Mouse (Mus musculus) liver, embryonic 15.5 days (tissue): ENCODE measurements at regions not wholly inside any gene's neighbourhood (a gene's known extent, or its start where the extent isn't known, plus 50 kb on each side); places are given as distances from the start of the nearest gene placed in this dataset.

ENCODE experiments used
- ATAC-seq: fragments of 200-750 bp; cut with Nextera tagmentation; 2 replicates; pipeline ENCODE4 v1.8.0; 2017; ENCODE audit warnings: moderate number of reproducible peaks, mild to moderate bottlenecking, moderate library complexity; ENCODE audit not compliant: insufficient read depth
- H3K27ac ChIP-seq: fragments of 300-500 bp; sonication (generic); replicated peaks from 2 replicates; pipeline ENCODE4 v1.5.1; 2015; ENCODE audit warnings: mild to moderate bottlenecking, inconsistent platforms
- H3K27me3 ChIP-seq: fragments of 300-500 bp; sonication (generic); 2 replicates; pipeline ENCODE4 v1.6.1; 2015; ENCODE audit warnings: mild to moderate bottlenecking, inconsistent platforms
- H3K36me3 ChIP-seq: fragments of 300-500 bp; sonication (generic); replicated peaks from 2 replicates; pipeline ENCODE4 v1.6.1; 2015; ENCODE audit warnings: moderate library complexity, mild to moderate bottlenecking, inconsistent platforms
- H3K4me1 ChIP-seq: fragments of 300-500 bp; sonication (generic); replicated peaks from 2 replicates; pipeline ENCODE4 v1.6.1; 2015; ENCODE audit warnings: inconsistent platforms
- H3K4me2 ChIP-seq: fragments of 300-500 bp; sonication (generic); 2 replicates; pipeline ENCODE4 v1.6.1; 2015; ENCODE audit warnings: moderate library complexity, mild to moderate bottlenecking, inconsistent platforms
- H3K4me3 ChIP-seq: fragments of 300-500 bp; sonication (generic); replicated peaks from 2 replicates; pipeline ENCODE4 v1.5.1; 2015; ENCODE audit warnings: mild to moderate bottlenecking, inconsistent platforms
- H3K9ac ChIP-seq: fragments of 300-500 bp; sonication (generic); 2 replicates; pipeline ENCODE4 v1.6.1; 2015; ENCODE audit warnings: moderate library complexity, mild to moderate bottlenecking, inconsistent platforms
- H3K9me3 ChIP-seq: fragments of 300-500 bp; sonication (generic); replicated peaks from 2 replicates; pipeline ENCODE4 v1.6.1; 2016; ENCODE audit warnings: inconsistent platforms
- WGBS: fragments of 180-500 bp; shearing (Covaris S2); methylation state at CpG from one replicate; pipeline ENCODE4 v1.1.7; 2015; ENCODE audit warnings: mixed read lengths; ENCODE audit not compliant: insufficient replicate concordance; 5-methylcytosine and 5-hydroxymethylcytosine counted together

DNA sequence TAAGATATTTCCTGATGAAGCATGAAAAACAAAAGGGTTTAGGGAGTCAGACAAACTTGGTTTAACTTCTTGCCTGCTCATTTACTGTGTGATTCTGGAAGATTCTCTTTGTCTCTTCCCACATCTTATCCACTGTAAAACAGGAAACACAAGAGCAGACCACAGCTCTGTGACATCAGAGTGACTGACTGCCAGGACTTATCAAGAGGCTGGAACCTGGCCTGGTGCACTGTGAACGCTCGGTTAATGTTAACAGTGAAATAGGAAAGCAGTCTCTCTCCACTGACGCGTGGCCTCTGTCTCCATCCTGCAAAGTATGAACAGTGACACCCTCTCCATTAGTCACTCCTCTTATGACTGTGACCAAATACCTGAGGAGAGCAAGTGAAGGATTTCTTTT, 73.1 kb upstream of the Noct start:
- no peak for ATAC-seq
- Histone ChIP-seq H3K9ac (no peak overlapping the region), H3K4me3 (no peak overlapping the region), H3K36me3 (no peaks in the 10 kb centered on the region), H3K4me2 (no peak overlapping the region), H3K9me3 (no peaks in the 10 kb centered on the region), H3K27me3 (no peaks in the 10 kb centered on the region), H3K4me1 (peaks cover 27% of the 10 kb centered on the region), H3K27ac (no peak overlapping the region)
- WGBS = 15% methylated on average over 4 of the region's 4 CpGs

- no peak for ATAC-seq
- Histone ChIP-seq H3K27me3 (no peaks in the 10 kb centered on the region), H3K36me3 (no peaks in the 10 kb centered on the region), H3K4me1 (peaks cover 64% of the 10 kb centered on the region), H3K27ac (peak overlapping the region; percentile 81; the same call in 1 of the 2 replicates), H3K9ac (no peak overlapping the region), H3K4me3 (no peak overlapping the region), H3K4me2 (no peak overlapping the region), H3K9me3 (no peaks in the 10 kb centered on the region)
- WGBS = 55% methylated on average over 4 of the region's 4 CpGs
These were observed 68.6 kb upstream of the Noct start for GRCm38 (mm10) chr3:51155621-51156020.

DNA sequence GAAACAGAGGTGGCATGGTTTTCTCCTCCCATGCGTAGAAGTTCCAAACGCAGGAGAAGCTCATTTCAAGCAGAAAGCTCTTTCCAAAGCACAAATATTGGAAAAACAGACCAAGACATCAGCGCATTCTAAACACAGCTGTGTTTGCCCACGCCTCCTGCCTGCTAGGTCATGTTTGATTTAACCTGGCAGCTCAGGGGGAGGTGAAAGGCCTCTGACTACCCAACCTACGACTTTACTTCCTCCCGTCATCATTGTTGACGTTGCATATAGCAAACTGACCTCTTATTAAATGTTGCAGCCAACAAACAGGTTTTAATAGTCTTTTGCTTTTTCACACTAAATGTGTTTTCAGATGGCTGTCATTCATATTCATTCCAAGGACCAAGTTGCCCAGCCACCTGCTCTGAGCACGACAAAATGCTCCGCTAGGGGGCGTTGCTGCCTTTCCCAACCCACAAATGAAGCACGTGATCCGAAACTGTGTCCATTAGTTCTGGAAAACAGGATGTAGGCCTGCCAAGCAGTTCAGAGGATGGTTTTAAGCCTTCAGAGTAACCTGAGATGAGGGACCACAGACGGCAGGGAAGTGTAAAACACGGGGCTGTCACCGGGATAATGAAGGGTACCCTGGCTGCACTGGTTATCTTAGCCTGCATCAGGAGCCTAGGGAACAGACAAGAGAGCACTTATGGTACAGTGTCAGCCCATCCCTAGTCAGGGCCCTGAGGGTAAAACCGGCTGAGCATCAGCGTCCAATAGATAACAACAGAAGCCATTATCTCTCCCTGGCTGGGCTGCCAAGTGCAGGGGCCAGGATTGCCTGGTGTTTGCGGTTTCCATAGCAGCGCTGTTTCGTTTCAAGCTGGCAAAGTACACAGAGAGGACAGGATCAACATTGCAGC, 67.6 kb upstream of the Noct start:
- H3K4me1 ChIP-seq = peaks cover 57% of the 10 kb centered on the region
- H3K4me3 ChIP-seq = peak overlapping the region; percentile 37
- H3K36me3 ChIP-seq = no peaks in the 10 kb centered on the region
- peak; percentile 95 for ATAC-seq
- H3K4me2 ChIP-seq = peak overlapping the region; percentile 65
- H3K27me3 ChIP-seq = no peaks in the 10 kb centered on the region
- peak overlapping the region; percentile 1; the same call in 1 of the 2 replicates for H3K9ac ChIP-seq
- H3K27ac ChIP-seq = peak overlapping the region; percentile 81
- WGBS = 21% methylated on average over 20 of the region's 20 CpGs
- H3K9me3 ChIP-seq = no peaks in the 10 kb centered on the region

- Histone ChIP-seq H3K4me3 (peak overlapping the region; percentile 37), H3K4me1 (peaks cover 51% of the 10 kb centered on the region), H3K4me2 (peak overlapping the region; percentile 65), H3K36me3 (no peaks in the 10 kb centered on the region), H3K27me3 (no peaks in the 10 kb centered on the region), H3K9me3 (no peaks in the 10 kb centered on the region), H3K27ac (peak overlapping the region; percentile 81), H3K9ac (peak overlapping the region; percentile 1; the same call in 1 of the 2 replicates)
- WGBS = 13% methylated on average over 4 of the region's 4 CpGs
- ATAC-seq = peak; percentile 25
These were observed 67.0 kb upstream of the Noct start for GRCm38 (mm10) chr3:51157291-51157650.

DNA sequence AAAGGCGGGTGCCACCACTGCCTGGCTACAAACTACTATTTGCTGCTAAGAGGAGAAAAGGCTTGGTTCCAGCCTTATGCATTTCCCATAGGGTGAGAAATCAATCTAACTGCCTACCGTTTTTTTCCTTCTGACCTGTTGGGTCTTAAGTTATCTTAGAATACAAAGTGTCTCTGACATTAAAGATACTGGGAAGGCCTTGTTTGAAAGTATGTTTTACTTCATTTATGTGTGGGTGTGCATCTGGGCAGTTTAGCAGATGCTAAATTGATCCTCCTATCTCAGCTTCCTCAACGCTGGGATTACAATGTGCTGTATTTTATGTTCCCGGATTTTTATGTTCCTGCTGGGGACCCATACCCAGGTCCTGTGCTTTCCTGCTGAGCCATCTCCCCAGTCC, 65.8 kb upstream of the Noct start:
- ATAC-seq = no peak
- H3K4me3 ChIP-seq = no peak overlapping the region
- peaks cover 50% of the 10 kb centered on the region for H3K4me1 ChIP-seq
- H3K9me3 ChIP-seq = no peaks in the 10 kb centered on the region
- 30% methylated on average over 4 of the region's 4 CpGs for WGBS
- H3K27me3 ChIP-seq = no peaks in the 10 kb centered on the region
- H3K9ac ChIP-seq = no peak overlapping the region
- no peaks in the 10 kb centered on the region for H3K36me3 ChIP-seq
- peak overlapping the region; percentile 65 for H3K4me2 ChIP-seq
- H3K27ac ChIP-seq = peak overlapping the region; percentile 51

GRCm38 (mm10) chr3:51159322-51159721, 64.9 kb upstream of the Noct start:
- H3K9ac ChIP-seq = no peak overlapping the region
- H3K4me1 ChIP-seq = peaks cover 50% of the 10 kb centered on the region
- no peaks in the 10 kb centered on the region for H3K27me3 ChIP-seq
- no peaks in the 10 kb centered on the region for H3K36me3 ChIP-seq
- WGBS = 62% methylated on average over 4 of the region's 4 CpGs
- no peak overlapping the region for H3K4me3 ChIP-seq
- ATAC-seq = no peak
- H3K9me3 ChIP-seq = no peaks in the 10 kb centered on the region
- H3K4me2 ChIP-seq = no peak overlapping the region
- H3K27ac ChIP-seq = no peak overlapping the region

GRCm38 (mm10) chr3:51159881-51160280, 64.4 kb upstream of the Noct start:
- Histone ChIP-seq H3K4me2 (no peak overlapping the region), H3K36me3 (no peaks in the 10 kb centered on the region), H3K27ac (no peak overlapping the region), H3K9ac (no peak overlapping the region), H3K9me3 (no peaks in the 10 kb centered on the region), H3K4me3 (no peak overlapping the region), H3K4me1 (peaks cover 48% of the 10 kb centered on the region), H3K27me3 (no peaks in the 10 kb centered on the region)
- 75% methylated on average over 9 of the region's 9 CpGs for WGBS
- no peak for ATAC-seq

DNA sequence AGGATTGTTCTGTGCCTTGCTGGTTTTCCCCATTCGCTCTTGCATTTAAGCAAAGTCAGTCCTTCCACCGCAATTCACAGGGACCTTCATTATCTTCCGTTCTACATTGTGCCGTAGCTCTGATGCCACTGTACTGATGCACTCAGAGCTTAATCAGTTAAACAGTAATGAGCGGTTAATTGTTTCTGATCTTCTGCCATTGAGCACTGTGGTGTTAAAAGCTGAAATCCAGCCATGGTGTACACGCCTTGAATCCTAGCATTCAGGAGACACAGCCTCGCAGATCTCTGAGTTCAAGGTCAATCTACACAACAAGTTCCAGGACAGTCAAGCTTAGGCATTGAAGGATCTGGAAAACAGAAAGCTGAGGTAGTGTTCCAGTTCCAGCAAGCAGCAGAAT, 63.6 kb upstream of the Noct start:
- H3K4me1 ChIP-seq = peaks cover 42% of the 10 kb centered on the region
- no peak for ATAC-seq
- no peaks in the 10 kb centered on the region for H3K27me3 ChIP-seq
- H3K4me3 ChIP-seq = no peak overlapping the region
- no peaks in the 10 kb centered on the region for H3K36me3 ChIP-seq
- no peak overlapping the region for H3K27ac ChIP-seq
- H3K4me2 ChIP-seq = no peak overlapping the region
- no peaks in the 10 kb centered on the region for H3K9me3 ChIP-seq
- 71% methylated on average over 7 of the region's 7 CpGs for WGBS
- H3K9ac ChIP-seq = no peak overlapping the region

DNA sequence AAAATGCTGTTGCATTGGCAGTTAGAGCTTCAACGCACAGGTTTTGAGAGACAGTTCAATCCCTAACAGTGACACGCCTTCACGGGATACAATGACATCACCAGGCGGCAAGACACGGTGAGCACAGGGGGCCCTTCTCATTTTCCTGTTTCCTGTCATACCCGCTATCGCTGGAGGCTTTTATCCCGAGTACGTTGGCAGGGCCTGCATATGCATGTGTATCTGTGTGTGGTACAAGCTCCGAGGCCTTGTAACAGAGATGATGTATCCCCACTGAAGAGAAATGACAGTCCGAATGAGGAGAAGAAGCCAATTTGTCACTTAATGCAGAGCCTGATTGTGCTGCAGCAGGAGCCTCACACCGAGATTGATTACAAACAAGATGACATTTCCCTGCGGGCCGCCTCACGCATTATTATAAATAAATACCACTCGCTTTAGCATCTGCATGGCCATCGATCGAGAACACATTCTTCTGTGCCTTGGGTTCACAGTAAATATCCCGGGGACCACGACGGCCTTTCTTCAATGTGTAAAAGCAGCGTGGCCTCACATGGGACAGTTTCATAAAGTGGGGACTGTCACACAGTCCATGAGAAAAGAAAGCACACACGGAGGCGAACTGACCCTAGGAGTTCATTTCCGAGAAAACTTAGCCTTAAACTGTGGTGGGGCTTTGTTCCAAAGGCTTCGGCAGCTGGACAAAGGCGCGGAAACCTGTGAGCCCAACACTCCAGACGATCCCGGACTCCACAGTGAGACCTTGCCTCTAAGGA, 54.9 kb upstream of the Noct start:
- no peak for ATAC-seq
- 76% methylated on average over 30 of the region's 30 CpGs for WGBS
- H3K4me1 ChIP-seq = no peaks in the 10 kb centered on the region
- no peaks in the 10 kb centered on the region for H3K9me3 ChIP-seq
- H3K4me3 ChIP-seq = no peak overlapping the region
- no peak overlapping the region for H3K4me2 ChIP-seq
- H3K27me3 ChIP-seq = no peaks in the 10 kb centered on the region
- no peak overlapping the region for H3K27ac ChIP-seq
- H3K36me3 ChIP-seq = no peaks in the 10 kb centered on the region
- no peak overlapping the region for H3K9ac ChIP-seq

- no peak overlapping the region for H3K27ac ChIP-seq
- no peak overlapping the region for H3K4me3 ChIP-seq
- no peak for ATAC-seq
- no peaks in the 10 kb centered on the region for H3K9me3 ChIP-seq
- H3K36me3 ChIP-seq = no peaks in the 10 kb centered on the region
- 0 out of 2 replicates have a peak, but pooled peaks cover 5% of the 10 kb centered on the region for H3K27me3 ChIP-seq
- no peaks in the 10 kb centered on the region for H3K4me1 ChIP-seq
- 30% methylated on average over 19 of the region's 19 CpGs for WGBS
- no peak overlapping the region for H3K9ac ChIP-seq
- H3K4me2 ChIP-seq = no peak overlapping the region
These were observed 53.9 kb upstream of the Noct start for GRCm38 (mm10) chr3:51170225-51170852.
